Mouse (Mus musculus) CH12.LX (cell line): ENCODE measurements at regions not wholly inside any gene's neighbourhood (a gene's known extent, or its start where the extent isn't known, plus 50 kb on each side); places are given as distances from the start of the nearest gene placed in this dataset.

Source experiments
- DNase-seq: peaks from one replicate; pipeline ENCODE4 v3.0.0-alpha.2; 2013; ENCODE audit errors: extremely low read depth
- H3K27ac ChIP-seq: 2 replicates; pipeline ENCODE4 v1.5.1; 2012; ENCODE audit warnings: low read depth, mild to moderate bottlenecking, control low read depth, moderate library complexity; ENCODE audit not compliant: insufficient read depth
- H3K27me3 ChIP-seq: replicated peaks from 2 replicates; pipeline ENCODE3; 2012; ENCODE audit warnings: inconsistent platforms
- H3K36me3 ChIP-seq, 2 experiments: replicated peaks in 1 of 2; 2 replicates each; pipeline versions ENCODE3 to v1.6.1; 2012; ENCODE audit warnings: inconsistent platforms in 1 of 2, low read length in 1 of 2, mild to moderate bottlenecking in 1 of 2, mixed read lengths in 1 of 2, moderate library complexity in 1 of 2; ENCODE audit not compliant: control insufficient read depth in 1 of 2, insufficient read depth in 1 of 2
- H3K4me1 ChIP-seq, 2 experiments: 2 replicates each; pipeline ENCODE4 v1.6.1; 2012; ENCODE audit warnings: inconsistent platforms in 1 of 2, moderate library complexity in 1 of 2; ENCODE audit not compliant: insufficient read depth in 2 of 2, control insufficient read depth in 1 of 2
- H3K4me2 ChIP-seq: 2 replicates; pipeline ENCODE4 v1.6.1; 2012; ENCODE audit warnings: low read depth, mild to moderate bottlenecking, control low read depth; ENCODE audit not compliant: poor library complexity, insufficient read depth, severe bottlenecking
- H3K4me3 ChIP-seq, 3 experiments: fragments of 150-350 bp in 1 of 3; sonication (generic) in 1 of 3; replicated peaks in 1 of 3; 2 replicates each; pipeline versions ENCODE3 to v1.5.1; 2011 to 2012; ENCODE audit warnings: low read depth in 2 of 3, low read length in 2 of 3, mild to moderate bottlenecking in 2 of 3, moderate library complexity in 2 of 3, control low read depth in 1 of 3, improper control_type of control experiment in 1 of 3, inconsistent platforms in 1 of 3, mixed read lengths in 1 of 3; ENCODE audit not compliant: poor library complexity in 1 of 3
- H3K79me2 ChIP-seq: replicated peaks from 2 replicates; pipeline ENCODE4 v1.6.1; 2012; ENCODE audit warnings: mild to moderate bottlenecking, moderate library complexity; ENCODE audit not compliant: control insufficient read depth, poor library complexity, insufficient read depth, severe bottlenecking; ENCODE audit errors: extremely low read depth
- H3K9ac ChIP-seq: 2 replicates; pipeline ENCODE4 v1.6.1; 2012; ENCODE audit warnings: low read depth, mild to moderate bottlenecking, control low read depth, moderate library complexity; ENCODE audit not compliant: insufficient read depth
- H3K9me3 ChIP-seq: replicated peaks from 2 replicates; pipeline ENCODE3; 2012; ENCODE audit warnings: low read length, inconsistent platforms, mixed read lengths
- BHLHE40 ChIP-seq: IDR thresholded peaks from 2 replicates; pipeline ENCODE4 v1.6.1; 2011; ENCODE audit warnings: mild to moderate bottlenecking, low read depth, low read length, improper control_type of control experiment
- CTCF ChIP-seq, 2 experiments: IDR thresholded peaks in 1 of 2; conservative IDR thresholded peaks in 1 of 2; 2 replicates each; pipeline ENCODE4 v1.5.1; 2011 to 2012; ENCODE audit warnings: low read depth in 2 of 2, low read length in 2 of 2, improper control_type of control experiment in 1 of 2, inconsistent platforms in 1 of 2, mild to moderate bottlenecking in 1 of 2, moderate library complexity in 1 of 2
- ELF1 ChIP-seq: IDR thresholded peaks from 2 replicates; pipeline ENCODE4 v1.6.1; 2014; ENCODE audit warnings: low read depth, mild to moderate bottlenecking, inconsistent platforms, low read length, improper control_type of control experiment
- ETS1 ChIP-seq: conservative IDR thresholded peaks from 2 replicates; pipeline ENCODE4 v1.6.1; 2012; ENCODE audit warnings: low read depth, mild to moderate bottlenecking, inconsistent platforms, low read length, improper control_type of control experiment, moderate library complexity
- GABPA ChIP-seq: IDR thresholded peaks from 2 replicates; pipeline ENCODE4 v1.6.1; 2012; ENCODE audit warnings: low read depth, low read length, improper control_type of control experiment, inconsistent platforms; ENCODE audit not compliant: insufficient replicate concordance
- HCFC1 ChIP-seq: IDR thresholded peaks from 2 replicates; pipeline ENCODE4 v1.6.1; 2012; ENCODE audit warnings: low read depth, mild to moderate bottlenecking, inconsistent platforms, low read length, improper control_type of control experiment
- IRF4 ChIP-seq: IDR thresholded peaks from 2 replicates; pipeline ENCODE4 v1.6.1; 2014; ENCODE audit warnings: low read depth, mild to moderate bottlenecking, inconsistent platforms, low read length, improper control_type of control experiment
- JUN ChIP-seq: IDR thresholded peaks from 2 replicates; pipeline ENCODE4 v1.6.1; 2011; ENCODE audit warnings: low read depth, mild to moderate bottlenecking, low read length, improper control_type of control experiment, moderate library complexity; ENCODE audit not compliant: insufficient read depth
- JUND ChIP-seq: conservative IDR thresholded peaks from 2 replicates; pipeline ENCODE4 v1.6.1; 2011; ENCODE audit warnings: low read depth, low read length, improper control_type of control experiment
- KAT2A ChIP-seq: IDR thresholded peaks from 2 replicates; pipeline ENCODE4 v1.6.1; 2012; ENCODE audit warnings: low read length, improper control_type of control experiment, inconsistent platforms; ENCODE audit not compliant: insufficient replicate concordance
- MAZ ChIP-seq: IDR thresholded peaks from 2 replicates; pipeline ENCODE4 v1.6.1; 2012; ENCODE audit warnings: low read depth, mild to moderate bottlenecking, inconsistent platforms, low read length, improper control_type of control experiment, moderate library complexity
- MXI1 ChIP-seq: IDR thresholded peaks from 2 replicates; pipeline ENCODE4 v1.6.1; 2011; ENCODE audit warnings: mild to moderate bottlenecking, low read depth, low read length, improper control_type of control experiment
- MYC ChIP-seq: IDR thresholded peaks from 2 replicates; pipeline ENCODE4 v1.6.1; 2011; ENCODE audit warnings: low read depth, mild to moderate bottlenecking, improper control_type of control experiment, low read length
- NELFE ChIP-seq: IDR thresholded peaks from 2 replicates; pipeline ENCODE4 v1.6.1; 2011; ENCODE audit warnings: low read depth, low read length, improper control_type of control experiment
- NRF1 ChIP-seq: IDR thresholded peaks from 2 replicates; pipeline ENCODE4 v1.6.1; 2014; ENCODE audit warnings: low read depth, mild to moderate bottlenecking, inconsistent platforms, low read length, improper control_type of control experiment, moderate library complexity
- PAX5 ChIP-seq: IDR thresholded peaks from 2 replicates; pipeline ENCODE4 v1.6.1; 2012; ENCODE audit warnings: low read length, inconsistent platforms, mixed read lengths
- POLR2A ChIP-seq: IDR thresholded peaks from 2 replicates; pipeline ENCODE4 v1.6.1; 2011; ENCODE audit warnings: low read depth, mild to moderate bottlenecking, improper control_type of control experiment, low read length
- POLR2AphosphoS2 ChIP-seq: IDR thresholded peaks from 2 replicates; pipeline ENCODE4 v1.6.1; 2011; ENCODE audit warnings: low read depth, low read length, improper control_type of control experiment
- RCOR1 ChIP-seq: conservative IDR thresholded peaks from 2 replicates; pipeline ENCODE4 v1.6.1; 2012; ENCODE audit warnings: low read depth, mild to moderate bottlenecking, inconsistent platforms, low read length, improper control_type of control experiment
- TCF12 ChIP-seq: IDR thresholded peaks from 2 replicates; pipeline ENCODE4 v1.6.1; 2014; ENCODE audit warnings: low read depth, mild to moderate bottlenecking, inconsistent platforms, low read length, improper control_type of control experiment
- USF2 ChIP-seq: conservative IDR thresholded peaks from 2 replicates; pipeline ENCODE4 v1.6.1; 2011; ENCODE audit warnings: low read depth, low read length, improper control_type of control experiment
- ZKSCAN1 ChIP-seq: IDR thresholded peaks from 2 replicates; pipeline ENCODE4 v1.6.1; 2012; ENCODE audit warnings: low read depth, inconsistent platforms, low read length, improper control_type of control experiment, borderline replicate concordance
- ZNF384 ChIP-seq: IDR thresholded peaks from 2 replicates; pipeline ENCODE4 v1.6.1; 2012; ENCODE audit warnings: low read depth, low read length, improper control_type of control experiment, inconsistent platforms
- dilution Hi-C: fragments of 300-500 bp; cut with MboI; formaldehyde crosslinking; loops from 2 replicates; pipeline ENCODE4 v1.14.3; 2020; ENCODE audit warnings: low sequenced_read_pairs; ENCODE audit not compliant: extremely low pct_unique_long_range_greater_than_20kb, extremely low pct_ligation_motif_present
- in situ Hi-C: fragments of 300-500 bp; cut with MboI; formaldehyde crosslinking; loops from 3 replicates; pipeline ENCODE4 v1.14.3; 2019; ENCODE audit warnings: low sequenced_read_pairs, low pct_ligation_motif_present, low pct_unique_long_range_greater_than_20kb, mixed read lengths

GRCm38 (mm10) chr10:111097245-111097644 is 67.3 kb upstream of the Osbpl8 start:
- no peak overlapping the region for H3K27ac ChIP-seq
- H3K36me3 ChIP-seq, result no peaks in the 10 kb centered on the region
- in situ Hi-C loops, result loop anchor here (10.0 kb wide), 1 partner anchor 302 kb away; no protein-coding TSS in a partner anchor
- H3K4me3 ChIP-seq, result no peak overlapping the region
- DNase-seq, result no peak
- no peaks in the 10 kb centered on the region for H3K27me3 ChIP-seq
- peaks cover 0 to 9% of the 10 kb centered on the region in 2 experiments; a peak in 2 of 4 replicates for H3K4me1 ChIP-seq
- no peak overlapping the region for H3K4me2 ChIP-seq
- no peaks in the 10 kb centered on the region for H3K9me3 ChIP-seq
- H3K9ac ChIP-seq, result no peak overlapping the region
- no peaks in the 10 kb centered on the region for H3K79me2 ChIP-seq
- TF ChIP-seq PAX5 (no peak), USF2 (no peak), POLR2A (no peak), HCFC1 (no peak), BHLHE40 (no peak), POLR2AphosphoS2 (no peak), NELFE (no peak), MYC (no peak), ZKSCAN1 (no peak), JUND (no peak), CTCF (conservative IDR thresholded peaks at IDR 0.05 in 1 of 2, IDR thresholded peaks at IDR 0.05 in 1 of 2; ENCODE audit: low read depth in 2 of 2, low read length in 2 of 2) (no peak), NRF1 (no peak)
- TF ChIP-seq, all 38 proteins: peak for 0
- dilution Hi-C loops, result no loop called here

- dilution Hi-C loops, result no loop called here
- no peak for TF ChIP-seq TCF12
- TF ChIP-seq ZKSCAN1, result no peak
- TF ChIP-seq CTCF (conservative IDR thresholded peaks at IDR 0.05 in 1 of 2, IDR thresholded peaks at IDR 0.05 in 1 of 2; ENCODE audit: low read depth in 2 of 2, low read length in 2 of 2), result no peak
- TF ChIP-seq JUN, result no peak
- TF ChIP-seq MYC, result no peak
- TF ChIP-seq RCOR1, result no peak
- no peak for TF ChIP-seq ETS1
- no peak for TF ChIP-seq NELFE
- no peak for TF ChIP-seq MAZ
- no peak for TF ChIP-seq USF2
- no peak for TF ChIP-seq PAX5
- no peak for TF ChIP-seq ZNF384
- no peak for TF ChIP-seq GABPA
- TF ChIP-seq POLR2A, result no peak
- TF ChIP-seq BHLHE40, result no peak
- TF ChIP-seq IRF4, result no peak
- TF ChIP-seq KAT2A, result no peak
- TF ChIP-seq MXI1, result no peak
- no peak for TF ChIP-seq ELF1
- TF ChIP-seq, all 38 proteins: peak for 0
- no peaks in the 10 kb centered on the region for H3K9me3 ChIP-seq
- no peak overlapping the region for H3K27ac ChIP-seq
- H3K4me2 ChIP-seq, result no peak overlapping the region
- H3K4me3 ChIP-seq, result no peak overlapping the region
- in situ Hi-C loops, result loop anchor here (10.0 kb wide), 1 partner anchor 302 kb away; no protein-coding TSS in a partner anchor
- no peak for DNase-seq
- H3K9ac ChIP-seq, result no peak overlapping the region
- no peaks in the 10 kb centered on the region for H3K27me3 ChIP-seq
- no peaks in the 10 kb centered on the region for H3K79me2 ChIP-seq
- no peaks in the 10 kb centered on the region for H3K36me3 ChIP-seq
- H3K4me1 ChIP-seq, result peaks cover 0 to 5% of the 10 kb centered on the region in 2 experiments; a peak in 1 of 4 replicates
Observed at GRCm38 (mm10) chr10:111096811-111097210, 67.7 kb upstream of the Osbpl8 start.
